Mouse (Mus musculus) C2C12 (cell line): Measurements from ENCODE around the gene Snta1. TPM values are rescaled to one million over a fixed set of nuclear protein-coding genes. Genes with fewer than 3 reads are reported as not detected.

Source experiments
- H3K27me3 ChIP-seq: one replicate; pipeline ENCODE4 v1.6.1; 2011; ENCODE audit not compliant: control insufficient read depth, insufficient read depth, insufficient read length
- H3K36me3 ChIP-seq: one replicate; pipeline ENCODE4 v1.6.1; 2011; ENCODE audit not compliant: control insufficient read depth, insufficient read depth
- H3K4me3 ChIP-seq: one replicate; pipeline ENCODE4 v1.5.1; 2011; ENCODE audit warnings: mild to moderate bottlenecking, control low read depth; ENCODE audit not compliant: poor library complexity, insufficient read depth, severe bottlenecking
- H3K79me2 ChIP-seq: one replicate; pipeline ENCODE4 v1.6.1; 2011; ENCODE audit not compliant: control insufficient read depth, insufficient read depth
- H3K79me3 ChIP-seq: one replicate; pipeline ENCODE4 v1.6.1; 2011; ENCODE audit warnings: low read depth, control low read depth
- H3ac ChIP-seq: one replicate; pipeline ENCODE3; 2011; ENCODE audit warnings: low read depth; ENCODE audit not compliant: control insufficient read depth, insufficient read length
- CEBPB ChIP-seq: IDR thresholded peaks from one replicate; pipeline ENCODE4 v1.6.1; 2011; ENCODE audit warnings: low read depth, mild to moderate bottlenecking, control low read depth, moderate library complexity
- CTCF ChIP-seq: IDR thresholded peaks from one replicate; pipeline ENCODE4 v1.5.1; 2011; ENCODE audit not compliant: control insufficient read depth, insufficient read depth, insufficient read length
- FOSL1 ChIP-seq: IDR thresholded peaks from one replicate; pipeline ENCODE4 v1.8.0; 2011; ENCODE audit warnings: mild to moderate bottlenecking, low read length; ENCODE audit not compliant: poor library complexity, insufficient read depth, severe bottlenecking
- MAX ChIP-seq: IDR thresholded peaks from one replicate; pipeline ENCODE4 v1.6.1; 2011; ENCODE audit warnings: mild to moderate bottlenecking, control low read depth
- MYOD1 ChIP-seq: IDR thresholded peaks from one replicate; pipeline ENCODE4 v1.6.1; 2011; ENCODE audit warnings: low read depth; ENCODE audit not compliant: control insufficient read depth, insufficient read length
- MYOG ChIP-seq: IDR thresholded peaks from one replicate; pipeline ENCODE4 v1.6.1; 2011; ENCODE audit not compliant: control insufficient read depth, insufficient read length; ENCODE audit errors: extremely low read depth
- USF1 ChIP-seq: IDR thresholded peaks from one replicate; pipeline ENCODE4 v1.6.1; 2011; ENCODE audit warnings: low read depth, mild to moderate bottlenecking, control low read depth, moderate library complexity
- polyA plus RNA-seq: library from polyadenylated mRNA; unstranded; fragments of >200 nt; fragmentation: generic; extraction: Trizol; gene quantifications from one replicate; pipeline ENCODE4 v1.2.1, GENCODE M21; 2012; ENCODE audit warnings: missing spikeins

Snta1 gene
- polyA plus RNA-seq, 1 experiment: 28.5 TPM

DNA sequence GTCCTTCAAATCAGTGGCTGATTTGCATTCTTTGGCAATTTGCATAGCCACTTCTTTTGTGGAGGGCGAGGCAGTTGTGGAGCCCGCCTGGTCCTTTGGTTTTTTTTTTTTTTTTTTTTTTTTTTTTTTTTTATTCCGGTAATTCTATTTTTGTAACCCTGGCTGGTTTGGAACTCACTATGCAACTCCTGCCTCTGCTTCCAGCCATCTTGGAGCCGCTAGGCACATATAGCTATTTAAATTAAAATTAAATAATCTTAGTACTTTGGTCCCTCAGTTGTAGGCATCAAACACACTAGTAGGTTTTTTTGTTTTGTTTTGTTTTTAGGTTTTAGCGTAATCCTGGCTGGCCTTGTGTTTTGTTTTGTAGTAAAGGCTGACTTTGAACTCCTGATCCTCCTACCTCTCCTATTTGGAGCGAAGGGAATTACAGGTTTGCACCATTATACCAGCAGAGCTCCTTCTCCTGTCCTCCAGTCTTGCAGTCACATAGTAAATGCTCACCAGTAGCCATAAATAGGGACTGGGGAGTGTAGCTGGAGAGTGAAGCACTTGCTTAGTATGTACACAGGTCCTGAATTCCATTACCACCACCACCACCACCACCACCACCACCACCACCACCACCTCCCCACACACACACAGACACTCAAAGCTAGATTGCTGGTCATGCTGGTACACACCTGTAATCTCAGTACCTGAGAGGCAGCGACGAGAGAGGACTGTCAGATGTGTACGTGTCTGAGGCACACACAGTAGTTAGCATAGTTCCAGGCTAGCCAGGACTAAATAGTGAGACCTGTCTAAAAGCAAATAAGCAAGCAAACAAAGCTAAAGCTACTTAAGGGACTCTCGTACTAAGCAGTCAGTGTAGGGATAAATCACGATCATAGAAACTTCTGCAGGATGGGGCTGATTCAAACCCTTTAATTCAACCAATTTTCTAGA, 19.3 kb upstream of the Snta1 start:
- Histone ChIP-seq H3ac (no peak overlapping the region), H3K79me2 (no peaks in the 10 kb centered on the region), H3K36me3 (no peaks in the 10 kb centered on the region), H3K4me3 (no peak overlapping the region), H3K27me3 (no peaks in the 10 kb centered on the region), H3K79me3 (no peaks in the 10 kb centered on the region)
- TF ChIP-seq CEBPB: no peak
- no peak for TF ChIP-seq USF1
- no peak for TF ChIP-seq FOSL1
- TF ChIP-seq MYOD1: no peak
- TF ChIP-seq MAX: no peak
- no peak for TF ChIP-seq CTCF
- TF ChIP-seq MYOG: no peak

DNA sequence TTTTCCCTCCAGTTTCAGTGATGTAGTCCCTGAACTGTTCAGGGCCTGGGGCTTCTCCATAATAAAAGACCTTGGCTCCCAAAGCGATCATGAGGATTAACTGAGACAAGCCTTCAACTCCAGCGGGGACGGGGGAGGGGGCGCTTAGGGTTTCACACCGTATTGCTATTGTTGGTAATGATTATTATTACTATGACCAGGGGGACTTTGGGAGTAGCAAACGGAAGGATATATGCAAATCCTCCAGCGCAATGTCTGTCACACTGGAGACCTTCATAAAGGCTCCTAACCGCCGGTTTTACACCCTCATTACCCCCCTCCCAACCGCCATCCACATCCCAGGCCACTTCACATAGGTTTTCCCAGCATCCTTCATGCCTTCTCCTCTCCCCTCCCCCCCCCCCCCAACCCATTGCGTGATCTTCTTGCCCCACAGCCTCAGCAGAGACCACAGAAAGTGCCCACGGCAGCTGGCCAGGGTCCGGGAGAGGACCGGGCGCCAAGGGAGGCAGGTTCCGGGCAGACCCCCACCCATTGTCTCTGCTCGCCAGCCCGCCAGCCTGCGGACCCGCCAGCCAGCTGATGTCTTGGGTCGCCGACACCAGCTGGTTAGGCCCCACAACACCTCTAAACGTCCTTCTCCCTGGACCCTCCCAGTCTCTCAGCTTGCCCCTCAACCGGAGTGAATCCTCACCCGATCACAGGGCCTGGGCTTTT, 18.4 kb upstream of the Snta1 start:
- no peak overlapping the region for H3K4me3 ChIP-seq
- no peak overlapping the region for H3ac ChIP-seq
- H3K79me3 ChIP-seq: no peaks in the 10 kb centered on the region
- H3K27me3 ChIP-seq: no peaks in the 10 kb centered on the region
- no peaks in the 10 kb centered on the region for H3K79me2 ChIP-seq
- no peaks in the 10 kb centered on the region for H3K36me3 ChIP-seq
- TF ChIP-seq MYOD1: no peak
- TF ChIP-seq MYOG: no peak
- no peak for TF ChIP-seq CEBPB
- TF ChIP-seq FOSL1: no peak
- TF ChIP-seq USF1: no peak
- no peak for TF ChIP-seq MAX
- TF ChIP-seq CTCF: no peak

DNA sequence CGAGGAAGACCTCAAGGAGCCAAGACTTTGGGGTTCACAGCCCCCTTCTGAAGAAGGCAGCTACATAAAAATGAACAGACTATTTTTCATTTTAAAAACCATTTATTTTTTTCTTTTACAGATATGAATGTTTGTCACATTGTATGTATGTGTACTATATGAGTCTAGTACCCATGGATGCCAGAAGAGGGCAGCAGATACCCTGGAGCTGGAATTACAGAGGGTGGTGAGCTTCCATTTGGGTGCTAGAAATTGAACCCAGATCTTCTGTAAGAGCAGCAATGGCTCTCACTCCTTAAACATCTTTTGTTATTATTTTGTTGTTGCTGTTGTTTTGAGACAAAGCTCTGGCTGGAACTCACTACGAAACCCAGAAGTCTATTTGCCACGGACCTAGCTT, 17.6 kb upstream of the Snta1 start:
- Histone ChIP-seq H3K36me3 (no peaks in the 10 kb centered on the region), H3K4me3 (no peak overlapping the region), H3K79me2 (no peaks in the 10 kb centered on the region), H3K79me3 (no peaks in the 10 kb centered on the region), H3ac (no peak overlapping the region), H3K27me3 (no peaks in the 10 kb centered on the region)
- no peak for TF ChIP-seq USF1
- TF ChIP-seq CEBPB: no peak
- TF ChIP-seq FOSL1: no peak
- no peak for TF ChIP-seq CTCF
- TF ChIP-seq MYOD1: no peak

DNA sequence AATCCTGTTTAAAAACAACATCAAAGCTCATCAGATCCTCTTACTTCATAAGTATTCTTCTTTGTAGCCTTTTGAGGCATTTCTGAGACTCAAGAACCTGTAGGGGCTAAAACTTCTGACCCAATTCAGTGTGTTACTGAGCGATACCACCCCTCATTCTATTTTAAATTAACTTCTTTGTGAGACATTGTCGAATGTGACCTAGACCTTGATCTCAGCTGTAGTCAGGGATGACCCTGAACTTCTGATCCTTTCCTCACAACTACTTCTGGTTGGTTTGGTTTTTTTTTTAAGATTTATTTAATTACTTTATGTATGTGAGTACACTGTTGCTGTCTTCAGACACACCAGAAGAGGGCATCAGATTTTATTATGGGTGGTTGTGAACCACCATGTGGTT, 15.6 kb upstream of the Snta1 start:
- no peak for TF ChIP-seq CEBPB
- TF ChIP-seq MYOD1: no peak
- TF ChIP-seq FOSL1: no peak
- no peak for TF ChIP-seq USF1
- TF ChIP-seq MAX: no peak
- TF ChIP-seq CTCF: no peak
- TF ChIP-seq MYOG: no peak
- H3K27me3 ChIP-seq: no peaks in the 10 kb centered on the region
- H3K36me3 ChIP-seq: no peaks in the 10 kb centered on the region
- no peaks in the 10 kb centered on the region for H3K79me3 ChIP-seq
- no peak overlapping the region for H3K4me3 ChIP-seq
- H3K79me2 ChIP-seq: no peaks in the 10 kb centered on the region
- H3ac ChIP-seq: no peak overlapping the region

DNA sequence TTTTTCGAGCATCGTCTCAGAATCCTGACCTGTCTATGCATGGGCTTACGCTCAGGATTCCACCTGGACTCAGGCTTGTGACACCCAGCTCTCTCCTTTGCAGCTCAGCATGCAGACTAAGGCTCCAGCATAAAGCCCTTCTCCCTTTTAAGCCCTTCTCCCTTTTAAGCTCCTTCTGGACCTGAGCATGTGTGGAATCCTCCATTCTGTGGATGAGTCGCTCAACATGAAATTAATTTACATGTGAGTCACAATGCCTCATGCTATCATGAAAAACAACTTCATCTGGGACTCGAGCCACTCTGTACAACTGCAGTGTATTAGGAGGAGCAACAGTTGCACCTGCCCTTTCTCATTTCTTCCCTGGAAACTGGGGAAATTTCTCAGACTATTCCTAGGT, 14.3 kb upstream of the Snta1 start:
- H3K79me2 ChIP-seq: no peaks in the 10 kb centered on the region
- H3ac ChIP-seq: no peak overlapping the region
- H3K4me3 ChIP-seq: no peak overlapping the region
- TF ChIP-seq CEBPB (no peak), MYOG (no peak), CTCF (no peak), MYOD1 (no peak), USF1 (no peak), MAX (no peak), FOSL1 (no peak)
- H3K79me3 ChIP-seq: no peaks in the 10 kb centered on the region
- no peaks in the 10 kb centered on the region for H3K36me3 ChIP-seq
- H3K27me3 ChIP-seq: no peaks in the 10 kb centered on the region
